ENCODE assay signal across 8 mouse cellular contexts in genomic region chr17:34640778-34641601, GRCm38 (mm10). TPM values are rescaled to one million over a fixed set of nuclear protein-coding genes. Genes with fewer than 3 reads are reported as not detected.
A peak's percentile ranks its signal among the peaks of the same experiment; 100 is the strongest.
DNase-seq lines count a peak whose midpoint lies in the region; ATAC-seq and TF ChIP-seq lines count a peak whose summit lies in the region.

No protein-coding gene starts in this region.

- H3K4me3 ChIP-seq in liver, postnatal 0 days (ENCODE audit: low read depth, low read length): no peak overlapping the region
- H3K4me3 ChIP-seq in liver, embryonic 12.5 days: no peak overlapping the region
- H3K4me3 ChIP-seq in forebrain, embryonic 12.5 days (replicated peaks): no peak overlapping the region
- no peak overlapping the region for H3K4me3 ChIP-seq in hindbrain, embryonic 14.5 days (replicated peaks; ENCODE audit: low read length)

- ATAC-seq in liver, postnatal 0 days: no peak
- no peak for ATAC-seq in liver, embryonic 12.5 days
- ATAC-seq in forebrain, embryonic 12.5 days (ENCODE audit: low FRiP score): 0 out of 2 replicates have a peak, but pooled peaks have one; percentile 18
- 0 out of 2 replicates have a peak, but pooled peaks have one; percentile 35 for ATAC-seq in hindbrain, embryonic 14.5 days (ENCODE audit: low FRiP score)

- H3K4me2 ChIP-seq in liver, postnatal 0 days (ENCODE audit: low read depth, low read length): no peak overlapping the region
- no peak overlapping the region for H3K4me2 ChIP-seq in liver, embryonic 12.5 days
- no peak overlapping the region for H3K4me2 ChIP-seq in forebrain, embryonic 12.5 days
- no peak overlapping the region; the same call in 1 of the 2 replicates for H3K4me2 ChIP-seq in hindbrain, embryonic 14.5 days (replicated peaks)

- TF ChIP-seq CTCF in liver, postnatal 0 days (IDR thresholded peaks at IDR 0.05; ENCODE audit: low read depth): peak; percentile 28

- H3K9ac ChIP-seq in liver, postnatal 0 days (replicated peaks): no peak overlapping the region
- H3K9ac ChIP-seq in liver, embryonic 12.5 days: no peak overlapping the region
- H3K9ac ChIP-seq in forebrain, embryonic 12.5 days: 0 out of 2 replicates have a peak overlapping the region, but pooled peaks have one; percentile 5
- no peak overlapping the region for H3K9ac ChIP-seq in hindbrain, embryonic 14.5 days

- H3K36me3 ChIP-seq in liver, postnatal 0 days (replicated peaks; ENCODE audit: insufficient read depth, low read length): no peaks in the 10 kb centered on the region
- H3K36me3 ChIP-seq in liver, embryonic 12.5 days: no peaks in the 10 kb centered on the region
- 0 out of 2 replicates have a peak, but pooled peaks cover under 1% of the 10 kb centered on the region for H3K36me3 ChIP-seq in forebrain, embryonic 12.5 days (replicated peaks)
- H3K36me3 ChIP-seq in hindbrain, embryonic 14.5 days (replicated peaks; ENCODE audit: control insufficient read depth, insufficient read depth): no peaks in the 10 kb centered on the region

- no peaks in the 10 kb centered on the region for H3K27me3 ChIP-seq in liver, postnatal 0 days (ENCODE audit: insufficient read depth, low read length)
- H3K27me3 ChIP-seq in liver, embryonic 12.5 days (replicated peaks): peaks cover 25% of the 10 kb centered on the region
- peaks cover under 1% of the 10 kb centered on the region; the same call in 1 of the 2 replicates for H3K27me3 ChIP-seq in forebrain, embryonic 12.5 days
- no peaks in the 10 kb centered on the region for H3K27me3 ChIP-seq in hindbrain, embryonic 14.5 days (ENCODE audit: control insufficient read depth, insufficient read depth, low read length)

- peak overlapping the region; percentile 29; the same call in 1 of the 2 replicates for H3K27ac ChIP-seq in liver, postnatal 0 days (ENCODE audit: low read depth)
- H3K27ac ChIP-seq in liver, embryonic 12.5 days: no peak overlapping the region
- peak overlapping the region; percentile 85 for H3K27ac ChIP-seq in forebrain, embryonic 12.5 days
- peak overlapping the region; percentile 49 for H3K27ac ChIP-seq in hindbrain, embryonic 14.5 days

- DNase-seq in liver, postnatal 0 days: peak; percentile 14
- DNase-seq in cerebellum, adult 11-12 months: peak; percentile 94
- DNase-seq in hindbrain, embryonic 14.5 days (ENCODE audit: low spot score): no peak
- peak; percentile 61 for DNase-seq in mesoderm, embryonic 11.5 days (ENCODE audit: low read depth, low spot score)
- no peak for DNase-seq in MN1 (ENCODE audit: low spot score)
- no peak for DNase-seq in gastrocnemius, adult 8-10 months (ENCODE audit: low spot score in 2 of 2)

- H3K4me1 ChIP-seq in liver, postnatal 0 days (ENCODE audit: insufficient read depth): peaks cover 24% of the 10 kb centered on the region
- peaks cover 21% of the 10 kb centered on the region for H3K4me1 ChIP-seq in liver, embryonic 12.5 days
- peaks cover 24% of the 10 kb centered on the region for H3K4me1 ChIP-seq in forebrain, embryonic 12.5 days
- H3K4me1 ChIP-seq in hindbrain, embryonic 14.5 days (replicated peaks; ENCODE audit: control insufficient read depth, insufficient read depth, low read length): peaks cover 11% of the 10 kb centered on the region

- TF ChIP-seq EP300 in liver, postnatal 0 days (IDR thresholded peaks at IDR 0.05; ENCODE audit: low read depth): no peak

- H3K9me3 ChIP-seq in liver, postnatal 0 days (ENCODE audit: low read length): no peaks in the 10 kb centered on the region
- no peaks in the 10 kb centered on the region for H3K9me3 ChIP-seq in liver, embryonic 12.5 days (replicated peaks)
- no peaks in the 10 kb centered on the region for H3K9me3 ChIP-seq in forebrain, embryonic 12.5 days
- no peaks in the 10 kb centered on the region for H3K9me3 ChIP-seq in hindbrain, embryonic 14.5 days (ENCODE audit: control insufficient read depth, low read length)

- WGBS in liver, postnatal 0 days (ENCODE audit: insufficient replicate concordance): 39% methylated on average over 11 of the region's 11 CpGs
- 23% methylated on average over 11 of the region's 11 CpGs for WGBS in liver, embryonic 12.5 days (ENCODE audit: insufficient replicate concordance)
- whole genome bisulfite sequencing in forebrain, embryonic 12.5 days: 11% methylated on average over 11 of the region's 11 CpGs
- 16% methylated on average over 11 of the region's 11 CpGs for WGBS in hindbrain, embryonic 14.5 days

RNA-seq across cellular contexts. Expression of gene Fkbpl, which starts 3.6 kb away (rescaled TPM):
- 5.6 and 5.8 TPM in 2 replicates for polyA plus RNA-seq in liver, postnatal 0 days (2015; fragmentation: Nextera tagmentation; extraction: Ambion mirVana)
- polyA plus RNA-seq in liver, embryonic 12.5 days (2016; fragmentation: Nextera tagmentation; extraction: Ambion mirVana): 6.7 and 7.1 TPM in 2 replicates
- polyA plus RNA-seq in forebrain, embryonic 12.5 days (2016; fragmentation: Nextera tagmentation; extraction: Ambion mirVana): 13.9 and 14.6 TPM in 2 replicates
- polyA plus RNA-seq in hindbrain, embryonic 14.5 days (2014; fragmentation: Nextera tagmentation; extraction: Ambion mirVana): 11.7 and 12.9 TPM in 2 replicates
- total RNA-seq in gastrocnemius, adult 8-10 months (2022): 1 to 10 TPM; 5.3 to 9.4 (median 8.9) TPM

RNA-seq across cellular contexts. Expression of gene Atf6b, which starts 6.0 kb away (rescaled TPM):
- polyA plus RNA-seq in liver, postnatal 0 days (2015; fragmentation: Nextera tagmentation; extraction: Ambion mirVana): 12.9 and 13.0 TPM in 2 replicates
- 37.0 and 37.3 TPM in 2 replicates for polyA plus RNA-seq in liver, embryonic 12.5 days (2016; fragmentation: Nextera tagmentation; extraction: Ambion mirVana)
- polyA plus RNA-seq in forebrain, embryonic 12.5 days (2016; fragmentation: Nextera tagmentation; extraction: Ambion mirVana): 107 and 109 TPM in 2 replicates
- 84.7 and 87.6 TPM in 2 replicates for polyA plus RNA-seq in hindbrain, embryonic 14.5 days (2014; fragmentation: Nextera tagmentation; extraction: Ambion mirVana)
- total RNA-seq in gastrocnemius, adult 8-10 months (2022): 1 to 10 TPM; 5.4 to 7.6 (median 6.3) TPM

RNA-seq across cellular contexts. Expression of gene Prrt1, which starts 11.7 kb away (rescaled TPM):
- polyA plus RNA-seq in liver, postnatal 0 days (2015; fragmentation: Nextera tagmentation; extraction: Ambion mirVana): 0.05 TPM in 1 of 2 replicates, not detected in the other
- not detected in 2 replicates for polyA plus RNA-seq in liver, embryonic 12.5 days (2016; fragmentation: Nextera tagmentation; extraction: Ambion mirVana)
- polyA plus RNA-seq in forebrain, embryonic 12.5 days (2016; fragmentation: Nextera tagmentation; extraction: Ambion mirVana): 2.9 and 3.9 TPM in 2 replicates
- 7.3 and 8.6 TPM in 2 replicates for polyA plus RNA-seq in hindbrain, embryonic 14.5 days (2014; fragmentation: Nextera tagmentation; extraction: Ambion mirVana)
- total RNA-seq in gastrocnemius, adult 8-10 months (2022): under 1 TPM in 3 of 4 experiments, not detected in 1; 0.12 to 0.35 (median 0.25) TPM

RNA-seq across cellular contexts. Expression of gene Ppt2, which starts 12.7 kb away (rescaled TPM):
- 19.3 and 19.8 TPM in 2 replicates for polyA plus RNA-seq in liver, postnatal 0 days (2015; fragmentation: Nextera tagmentation; extraction: Ambion mirVana)
- 13.7 and 13.9 TPM in 2 replicates for polyA plus RNA-seq in liver, embryonic 12.5 days (2016; fragmentation: Nextera tagmentation; extraction: Ambion mirVana)
- polyA plus RNA-seq in forebrain, embryonic 12.5 days (2016; fragmentation: Nextera tagmentation; extraction: Ambion mirVana): 20.3 and 21.2 TPM in 2 replicates
- 22.2 and 25.4 TPM in 2 replicates for polyA plus RNA-seq in hindbrain, embryonic 14.5 days (2014; fragmentation: Nextera tagmentation; extraction: Ambion mirVana)
- total RNA-seq in gastrocnemius, adult 8-10 months (2022): 10 to 100 TPM; 38.0 to 40.7 (median 39.9) TPM

RNA-seq across cellular contexts. Expression of gene Egfl8, which starts 25.2 kb away (rescaled TPM):
- polyA plus RNA-seq in liver, postnatal 0 days (2015; fragmentation: Nextera tagmentation; extraction: Ambion mirVana): 0.46 and 0.66 TPM in 2 replicates
- polyA plus RNA-seq in liver, embryonic 12.5 days (2016; fragmentation: Nextera tagmentation; extraction: Ambion mirVana): 0.45 and 0.50 TPM in 2 replicates
- 3.2 and 4.6 TPM in 2 replicates for polyA plus RNA-seq in forebrain, embryonic 12.5 days (2016; fragmentation: Nextera tagmentation; extraction: Ambion mirVana)
- 8.8 and 11.4 TPM in 2 replicates for polyA plus RNA-seq in hindbrain, embryonic 14.5 days (2014; fragmentation: Nextera tagmentation; extraction: Ambion mirVana)
- 1 to 10 TPM in 3 of 4 experiments, under 1 TPM in 1; 0.77 to 1.4 (median 1.1) TPM for total RNA-seq in gastrocnemius, adult 8-10 months (2022)

Comparison
In these comparisons a context has a peak if more than half of its experiments do, and no peak if none do; other contexts are left out.
1. ATAC-seq: peak in forebrain, embryonic 12.5 days (single experiment) and hindbrain, embryonic 14.5 days (single experiment); none in liver, postnatal 0 days (single experiment) and liver, embryonic 12.5 days (single experiment).
2. DNase-seq: peak in liver, postnatal 0 days (single experiment), cerebellum, adult 11-12 months (single experiment) and mesoderm, embryonic 11.5 days (single experiment); none in hindbrain, embryonic 14.5 days (single experiment), MN1 (single experiment) and gastrocnemius, adult 8-10 months (0 of 2).